In the genomic region with DNA sequence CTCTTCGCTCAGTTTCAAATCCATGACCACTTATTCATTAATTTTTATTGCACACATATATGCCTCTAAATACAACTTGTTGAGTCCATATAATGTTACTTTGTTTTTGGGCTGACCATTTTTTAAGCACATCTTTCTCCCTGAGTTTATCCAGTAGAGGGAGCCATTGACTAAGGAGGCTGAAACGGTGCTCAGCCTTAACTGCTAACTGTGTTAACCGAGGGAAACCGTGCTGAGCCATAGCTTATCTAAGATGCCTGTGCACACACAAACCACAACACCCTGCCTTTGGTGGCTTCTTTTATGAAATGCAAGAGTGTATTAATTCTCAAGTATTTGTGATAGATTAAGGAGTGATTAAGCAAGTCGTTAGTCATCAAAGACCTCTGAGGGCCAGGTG, we compare ENCODE assay signal across 8 mouse cellular contexts. TPM values are rescaled to one million over a fixed set of nuclear protein-coding genes. Genes with fewer than 3 reads are reported as not detected.
DNase-seq lines count a peak whose midpoint lies in the region; ATAC-seq and TF ChIP-seq lines count a peak whose summit lies in the region.

No protein-coding gene starts in this region.

- 63% methylated on average over 5 of the region's 5 CpGs for WGBS in midbrain, embryonic 14.5 days
- 56% methylated on average over 5 of the region's 5 CpGs for WGBS in midbrain, embryonic 13.5 days

- no peaks in the 10 kb centered on the region for H3K4me1 ChIP-seq in midbrain, embryonic 14.5 days (ENCODE audit: control insufficient read depth, insufficient read depth, low read length)
- H3K4me1 ChIP-seq in midbrain, embryonic 13.5 days (replicated peaks) = no peaks in the 10 kb centered on the region

- H3K4me2 ChIP-seq in midbrain, embryonic 14.5 days (ENCODE audit: low read length) = no peak overlapping the region
- H3K4me2 ChIP-seq in midbrain, embryonic 13.5 days (replicated peaks) = no peak overlapping the region

- no peak overlapping the region for H3K27ac ChIP-seq in gastrocnemius, adult 2 months
- no peak overlapping the region for H3K27ac ChIP-seq in midbrain, embryonic 14.5 days (replicated peaks; ENCODE audit: low read depth, low read length)
- no peak overlapping the region for H3K27ac ChIP-seq in midbrain, embryonic 13.5 days

- peak; percentile 64 for TF ChIP-seq CTCF in gastrocnemius, adult 2 months (IDR thresholded peaks at IDR 0.05)

- no peak overlapping the region for H3K9ac ChIP-seq in midbrain, embryonic 14.5 days (replicated peaks; ENCODE audit: low read length)
- H3K9ac ChIP-seq in midbrain, embryonic 13.5 days (replicated peaks) = no peak overlapping the region

- intact Hi-C loops in gastrocnemius, adult 2 months (cut with DNase I) = no loop called here
- intact Hi-C loops in gastrocnemius, postnatal 36 days (cut with DNase I) = no loop called here

- peaks cover 63% of the 10 kb centered on the region for H3K36me3 ChIP-seq in midbrain, embryonic 14.5 days (ENCODE audit: control insufficient read depth, insufficient read depth, low read length)
- peaks cover 59% of the 10 kb centered on the region for H3K36me3 ChIP-seq in midbrain, embryonic 13.5 days

- no peaks in the 10 kb centered on the region for H3K27me3 ChIP-seq in midbrain, embryonic 14.5 days (ENCODE audit: control insufficient read depth, insufficient read depth, low read length)
- H3K27me3 ChIP-seq in midbrain, embryonic 13.5 days = no peaks in the 10 kb centered on the region

- H3K4me3 ChIP-seq in gastrocnemius, adult 2 months = no peak overlapping the region
- no peak overlapping the region for H3K4me3 ChIP-seq in midbrain, embryonic 14.5 days (replicated peaks; ENCODE audit: low read depth, low read length)
- H3K4me3 ChIP-seq in midbrain, embryonic 13.5 days (replicated peaks) = no peak overlapping the region

- ATAC-seq in midbrain, embryonic 14.5 days (ENCODE audit: low FRiP score, low TSS enrichment) = no peak
- ATAC-seq in midbrain, embryonic 13.5 days = no peak

- no peak for DNase-seq in gastrocnemius, adult 2 months
- DNase-seq in gastrocnemius, postnatal 36 days = no peak
- peak; percentile 69 for DNase-seq in midbrain, embryonic 14.5 days
- DNase-seq in embryo, embryonic 10 days (ENCODE audit: low spot score) = peak; percentile 71
- peak; percentile 41 for DNase-seq in retina, postnatal 1 day
- no peak for DNase-seq in urinary bladder, adult 18-20 months (ENCODE audit: low spot score in 2 of 2)
- no peak for DNase-seq in left cerebral cortex, adult 18-20 months (ENCODE audit: low spot score in 2 of 2)

- H3K9me3 ChIP-seq in midbrain, embryonic 14.5 days (ENCODE audit: control insufficient read depth, low read length) = no peaks in the 10 kb centered on the region
- H3K9me3 ChIP-seq in midbrain, embryonic 13.5 days = no peaks in the 10 kb centered on the region

RNA-seq across cellular contexts. Expression of a gene that starts 7.3 kb away (rescaled TPM):
- total RNA-seq in gastrocnemius, adult 2 months (2021) = 10 to 100 TPM; 17.4 to 17.8 TPM
- total RNA-seq in gastrocnemius, postnatal 36 days (2021) = 10 to 100 TPM; 14.7 to 17.3 TPM
- polyA plus RNA-seq in midbrain, embryonic 14.5 days (2014; fragmentation: Nextera tagmentation; extraction: Ambion mirVana) = 71.7 and 74.3 TPM in 2 replicates
- 87.3 and 94.2 TPM in 2 replicates for polyA plus RNA-seq in midbrain, embryonic 13.5 days (2015; fragmentation: Nextera tagmentation; extraction: Ambion mirVana)
- 10 to 100 TPM; 18.2 to 19.3 TPM for total RNA-seq in left cerebral cortex, adult 18-20 months (2021)

RNA-seq across cellular contexts. Expression of a gene that starts 29.1 kb away (rescaled TPM):
- total RNA-seq in gastrocnemius, adult 2 months (2021) = 10 to 100 TPM in 1 of 2 experiments, 1 to 10 TPM in 1; 4.2 to 10.1 TPM
- total RNA-seq in gastrocnemius, postnatal 36 days (2021) = 10 to 100 TPM in 1 of 2 experiments, 1 to 10 TPM in 1; 9.5 to 11.4 TPM
- 0.14 TPM in 1 of 2 replicates, not detected in the other for polyA plus RNA-seq in midbrain, embryonic 14.5 days (2014; fragmentation: Nextera tagmentation; extraction: Ambion mirVana)
- not detected in 2 replicates for polyA plus RNA-seq in midbrain, embryonic 13.5 days (2015; fragmentation: Nextera tagmentation; extraction: Ambion mirVana)
- total RNA-seq in left cerebral cortex, adult 18-20 months (2021) = not detected

RNA-seq across cellular contexts. Expression of a gene that starts 33.5 kb away (rescaled TPM):
- under 1 TPM; 0.43 to 0.59 TPM for total RNA-seq in gastrocnemius, adult 2 months (2021)
- under 1 TPM; 0.48 to 0.72 TPM for total RNA-seq in gastrocnemius, postnatal 36 days (2021)
- 5.0 and 5.6 TPM in 2 replicates for polyA plus RNA-seq in midbrain, embryonic 14.5 days (2014; fragmentation: Nextera tagmentation; extraction: Ambion mirVana)
- polyA plus RNA-seq in midbrain, embryonic 13.5 days (2015; fragmentation: Nextera tagmentation; extraction: Ambion mirVana) = 2.5 and 3.1 TPM in 2 replicates
- total RNA-seq in left cerebral cortex, adult 18-20 months (2021) = 10 to 100 TPM; 11.6 to 14.0 TPM

Comparison
In these comparisons a context has a peak if more than half of its experiments do, and no peak if none do; other contexts are left out.
1. DNase-seq: peak in midbrain, embryonic 14.5 days (single experiment), embryo, embryonic 10 days (single experiment) and retina, postnatal 1 day (single experiment); none in gastrocnemius, adult 2 months (single experiment), gastrocnemius, postnatal 36 days (0 of 2), urinary bladder, adult 18-20 months (0 of 2) and left cerebral cortex, adult 18-20 months (0 of 2).
2. RNA of a gene that starts 29.1 kb away (total RNA-seq): 9.5 to 11.4 TPM in gastrocnemius, postnatal 36 days and 4.2 to 10.1 TPM in gastrocnemius, adult 2 months; not detected in left cerebral cortex, adult 18-20 months; every median in the first group is over 4 times any median in the second.
3. RNA of a gene that starts 33.5 kb away (total RNA-seq): 11.6 to 14.0 TPM in left cerebral cortex, adult 18-20 months; 0.48 to 0.72 TPM in gastrocnemius, postnatal 36 days and 0.43 to 0.59 TPM in gastrocnemius, adult 2 months; every median in the first group is over 4 times any median in the second.